Mouse (Mus musculus) common myeloid progenitor, adult 5-6 weeks (primary cell): ENCODE measurements around the gene Fam243. TPM values are rescaled to one million over a fixed set of nuclear protein-coding genes. Genes with fewer than 3 reads are reported as not detected.

Source experiments
- ATAC-seq: replicated peaks from 2 replicates; pipeline ENCODE4 v1.8.0; 2016; ENCODE audit warnings: low read depth, mild to moderate bottlenecking, moderate TSS enrichment, inconsistent platforms; ENCODE audit not compliant: poor library complexity, severe bottlenecking
- total RNA-seq: library from RNA; stranded (forward); fragments of 200-1000, 187-1606 nt; gene quantifications from 2 replicates; pipeline ENCODE4 v1.2.3, GENCODE M21; 2017

The Fam243 gene
- not detected in 2 replicates for total RNA-seq

DNA sequence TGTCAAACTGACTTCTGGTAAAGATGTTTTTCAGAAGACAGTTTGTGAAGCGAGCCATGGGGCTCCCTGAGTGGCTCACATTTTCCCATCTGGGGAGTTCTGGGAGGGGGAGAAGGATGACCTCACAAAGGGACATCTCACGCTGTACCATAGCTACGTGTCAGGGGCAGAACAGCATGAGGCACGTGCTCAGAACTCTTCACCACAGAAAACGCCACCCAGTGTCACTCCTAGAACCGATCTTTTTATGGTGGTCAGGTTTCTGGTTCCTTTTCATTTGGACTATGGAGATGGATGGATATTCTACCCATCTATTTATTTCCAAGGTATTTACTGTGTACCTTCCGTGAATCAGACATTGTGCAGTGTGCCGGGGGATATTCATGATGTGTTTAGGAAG is at the start of gene Fam243:
Fam243 (minus strand) TSS at position 101 of the 400 bp plus-strand sequence.
- ATAC-seq, result no peak

DNA sequence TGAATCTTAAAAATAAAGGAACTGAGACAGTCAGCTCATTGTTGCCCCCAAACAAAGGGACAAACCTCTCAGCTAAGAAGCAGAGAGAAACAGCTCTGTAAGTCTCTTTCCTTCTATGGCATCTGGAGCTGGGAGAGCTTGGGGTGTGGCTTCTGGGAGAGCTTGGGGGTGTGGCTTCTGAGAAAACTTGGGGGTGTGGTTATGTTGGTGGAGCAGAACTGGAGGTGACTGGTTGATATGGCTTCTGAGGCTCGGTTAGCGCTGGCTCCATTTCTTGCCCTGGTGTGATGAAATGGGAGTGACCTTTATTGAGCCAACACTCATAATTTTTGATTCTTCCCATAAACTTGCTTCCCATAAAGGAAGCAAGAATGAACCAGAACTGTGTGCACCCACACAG is 48.0 kb upstream of the Fam243 start:
- peak; percentile 86 for ATAC-seq

GRCm38 (mm10) chr16:92365477-92365876 is 44.2 kb upstream of the Fam243 start:
- ATAC-seq, result no peak

DNA sequence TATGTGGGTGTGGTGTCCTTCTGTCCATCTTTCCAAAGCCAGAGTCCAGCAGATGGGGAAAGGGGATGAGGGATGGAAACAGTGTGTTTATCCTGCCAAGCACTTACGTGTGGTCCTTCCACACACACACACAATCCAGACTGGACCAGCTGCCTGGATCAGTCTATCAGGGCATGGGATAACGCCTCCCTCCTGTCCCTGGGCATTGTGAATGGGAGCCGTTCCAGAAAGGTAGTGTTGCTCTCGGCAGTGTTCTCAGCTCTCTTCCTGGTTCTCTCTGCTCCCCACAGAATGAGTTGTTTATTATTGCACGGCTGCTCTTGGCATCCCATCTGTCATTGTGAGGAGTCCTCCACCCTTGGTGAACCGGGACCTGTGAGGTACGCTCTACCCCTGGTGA is 39.5 kb upstream of the Fam243 start:
- no peak for ATAC-seq

GRCm38 (mm10) chr16:92359229-92359628 is 38.0 kb upstream of the Fam243 start, which contains the start of gene Kcne1:
TSS of gene Kcne1 (minus strand) at chr16:92359468.
- ATAC-seq, result no peak

DNA sequence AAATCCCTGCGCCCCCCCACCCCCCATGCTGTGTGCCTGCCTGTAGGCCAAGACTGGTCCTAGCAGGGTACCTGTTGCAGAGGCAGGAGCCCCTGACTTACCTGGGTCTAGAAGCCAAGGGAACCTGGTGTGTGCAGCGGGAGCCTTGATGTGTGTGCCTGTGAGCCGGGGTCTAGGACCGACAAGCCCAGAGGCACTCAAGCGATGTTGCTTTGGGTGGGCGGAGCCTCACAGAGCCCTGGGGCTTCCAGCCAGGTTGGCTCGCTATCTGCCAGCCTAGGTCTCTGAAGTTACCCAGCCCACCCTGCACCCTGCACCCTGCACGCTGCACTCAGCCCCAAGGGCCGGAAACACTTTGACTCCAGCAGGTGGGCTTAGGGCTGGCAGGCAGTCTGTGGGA is 37.5 kb upstream of the Fam243 start:
- ATAC-seq, result no peak

- ATAC-seq, result no peak
Observed at GRCm38 (mm10) chr16:92357566-92357965, 36.3 kb upstream of the Fam243 start.

- no peak for ATAC-seq
Observed at GRCm38 (mm10) chr16:92357023-92357422, 35.8 kb upstream of the Fam243 start.

DNA sequence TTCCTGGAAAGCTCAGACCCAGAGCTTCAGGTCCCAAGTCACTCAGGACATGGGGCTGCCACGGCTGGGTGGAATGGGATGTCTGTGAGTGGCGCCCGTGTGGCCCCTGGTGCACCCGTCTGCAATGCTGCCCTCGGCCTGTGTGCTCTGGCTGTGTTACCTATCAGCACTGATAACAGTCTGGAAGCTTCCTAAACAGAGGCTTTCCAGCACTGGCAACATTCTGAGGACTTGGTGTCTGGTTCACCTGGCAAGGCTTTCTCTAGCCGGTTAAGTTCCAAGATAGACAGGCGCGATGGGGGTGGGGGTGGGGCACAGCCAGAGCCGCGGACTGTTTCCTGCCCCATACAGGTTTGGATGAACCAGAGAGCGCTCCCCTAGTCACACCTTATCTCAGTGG is 34.7 kb upstream of the Fam243 start:
- ATAC-seq, result 0 out of 2 replicates have a peak, but pooled peaks have one; percentile 23

- ATAC-seq, result peak; percentile 26; the same call in 1 of the 2 replicates
Observed at GRCm38 (mm10) chr16:92355366-92355765, 34.1 kb upstream of the Fam243 start.

DNA sequence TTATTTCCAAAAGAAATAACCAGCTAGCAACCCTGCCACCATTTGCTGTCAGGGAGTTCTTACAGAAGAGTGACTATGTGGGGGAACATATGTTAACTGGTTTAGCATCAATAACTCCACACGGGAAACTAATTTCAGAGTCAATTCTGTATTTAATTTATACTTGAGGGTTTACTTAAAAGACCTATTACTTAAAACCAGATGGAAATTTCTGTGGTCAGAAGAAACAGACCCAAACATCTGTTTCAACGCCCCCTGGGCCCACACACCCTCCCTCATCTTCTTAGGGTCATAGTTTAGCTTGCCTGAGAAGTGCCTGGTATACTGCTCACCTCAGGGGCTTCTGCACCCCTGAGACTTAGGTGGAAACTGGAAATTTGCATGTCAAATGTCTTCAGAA is 32.7 kb upstream of the Fam243 start:
- ATAC-seq, result no peak

DNA sequence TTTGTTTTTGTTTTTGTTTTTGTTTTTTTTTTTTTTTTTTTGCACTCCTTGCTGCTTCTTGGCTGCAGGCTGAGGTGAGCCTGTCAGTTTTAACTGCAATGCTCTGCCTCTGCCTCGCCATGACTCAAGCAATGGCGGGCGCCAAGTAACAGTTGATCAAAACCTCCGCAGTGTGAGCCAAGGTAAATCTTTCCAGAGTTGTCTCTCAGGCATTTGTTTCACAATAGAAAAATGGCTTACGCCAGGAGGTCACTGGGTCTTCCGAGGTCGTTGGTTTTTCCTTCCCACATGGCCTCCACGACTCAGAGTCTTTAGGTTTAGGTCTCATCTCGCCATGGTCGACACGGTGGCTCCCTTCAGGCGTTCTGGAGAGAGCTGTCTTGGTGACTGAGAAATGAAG is 32.1 kb upstream of the Fam243 start:
- no peak for ATAC-seq

GRCm38 (mm10) chr16:92348941-92349340 is 27.7 kb upstream of the Fam243 start:
- no peak for ATAC-seq

- no peak for ATAC-seq
Observed at GRCm38 (mm10) chr16:92346297-92346916, 25.2 kb upstream of the Fam243 start.

DNA sequence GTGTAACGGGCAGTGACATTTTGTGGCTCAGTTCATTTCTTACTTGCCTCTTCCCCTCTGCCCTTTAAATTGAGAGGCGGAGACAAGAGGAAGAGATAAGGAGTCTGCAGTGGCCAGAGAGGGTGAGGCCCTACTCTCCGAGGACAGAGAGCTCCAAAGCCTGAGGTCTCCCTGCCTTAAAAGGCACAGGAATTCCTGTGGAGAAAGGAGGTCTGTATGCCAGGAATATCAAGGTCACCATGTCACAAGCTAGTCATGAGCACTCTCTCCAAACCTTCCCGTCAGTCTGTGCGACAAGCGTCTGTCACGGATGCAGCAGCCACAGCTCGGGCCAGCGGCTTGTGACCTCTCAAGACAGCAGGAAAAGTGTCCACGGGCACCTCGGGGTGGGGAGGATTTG is 23.9 kb upstream of the Fam243 start:
- ATAC-seq, result peak; percentile 43; the same call in 1 of the 2 replicates

- peak; percentile 79 for ATAC-seq
Observed at GRCm38 (mm10) chr16:92340612-92341511, 19.6 kb upstream of the Fam243 start.

DNA sequence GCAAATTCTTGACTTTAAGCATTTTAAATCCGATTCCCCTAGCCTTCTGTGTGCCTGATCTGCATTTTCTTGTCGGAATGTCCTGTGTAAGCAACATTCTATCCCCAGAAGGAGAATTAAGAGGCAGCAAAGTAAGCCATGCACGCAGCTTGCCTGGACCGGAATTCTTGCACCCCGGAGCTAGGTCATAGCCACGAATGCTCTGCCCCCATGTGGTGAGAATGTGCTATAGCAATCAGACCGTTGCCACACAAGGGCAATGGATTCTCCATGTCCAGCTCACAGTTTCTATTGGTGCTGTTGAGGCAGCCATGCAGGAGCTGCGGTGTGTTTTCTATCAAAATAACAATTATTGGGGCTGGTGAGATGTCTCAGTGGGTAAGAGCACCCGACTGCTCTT is 15.0 kb upstream of the Fam243 start:
- peak; percentile 76 for ATAC-seq

- ATAC-seq, result no peak
Observed at GRCm38 (mm10) chr16:92334600-92334999, 13.4 kb upstream of the Fam243 start.

GRCm38 (mm10) chr16:92330966-92331365 is 9.7 kb upstream of the Fam243 start:
- ATAC-seq, result 0 out of 2 replicates have a peak, but pooled peaks have one; percentile 11

GRCm38 (mm10) chr16:92327911-92328310 is 6.7 kb upstream of the Fam243 start:
- no peak for ATAC-seq

DNA sequence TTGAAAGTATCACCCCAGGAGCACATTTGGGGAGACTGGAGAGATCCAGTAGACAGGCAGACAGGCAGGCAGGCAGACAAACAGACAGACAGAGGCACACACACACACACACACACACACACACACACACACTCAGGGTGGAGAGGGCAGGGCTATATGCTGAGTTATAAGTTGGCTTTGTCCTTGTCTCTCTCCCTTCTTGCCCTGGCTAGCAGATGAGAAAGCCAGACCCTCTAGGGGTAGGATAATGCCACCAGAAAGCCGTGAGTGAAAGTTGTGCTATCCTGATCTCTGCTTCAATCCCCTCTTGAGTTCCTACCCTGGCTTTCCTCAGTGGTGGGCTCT is 3.8 kb upstream of the Fam243 start:
- ATAC-seq, result no peak
